Mouse (Mus musculus): ENCODE results near the gene Hrh2. TPM values are rescaled to one million over a fixed set of nuclear protein-coding genes. Genes with fewer than 3 reads are reported as not detected.

Gene Hrh2
- polyA plus RNA-seq, 1 experiment from 2014 or later, result 0.04 TPM

- peaks cover 5% of the 10 kb centered on the region; the same call in 1 of the 2 replicates for H3K27me3 ChIP-seq (ENCODE audit: control insufficient read depth, insufficient read depth, low read length)
- no peak overlapping the region for H3K4me2 ChIP-seq
- no peaks in the 10 kb centered on the region for H3K36me3 ChIP-seq (ENCODE audit: control insufficient read depth, insufficient read depth, low read length)
- WGBS (ENCODE audit: insufficient replicate concordance), result 50% methylated on average over 5 of the region's 5 CpGs
- no peak overlapping the region for H3K9ac ChIP-seq (ENCODE audit: low read depth, low read length)
- H3K4me3 ChIP-seq (ENCODE audit: low read depth, low read length), result no peak overlapping the region
- no peaks in the 10 kb centered on the region for H3K9me3 ChIP-seq (replicated peaks; ENCODE audit: control insufficient read depth, low read length)
- no peak for ATAC-seq (replicated peaks; ENCODE audit: insufficient number of reproducible peaks, low FRiP score, low TSS enrichment)
- no peaks in the 10 kb centered on the region for H3K4me1 ChIP-seq (ENCODE audit: control insufficient read depth, insufficient read depth, low read length)
- H3K27ac ChIP-seq (ENCODE audit: low read depth, low read length), result no peak overlapping the region
Observed at GRCm38 (mm10) chr13:54215266-54215665, 23.3 kb downstream of the Hrh2 start.

- no peak overlapping the region for H3K4me3 ChIP-seq (ENCODE audit: low read depth, low read length)
- no peaks in the 10 kb centered on the region for H3K9me3 ChIP-seq (replicated peaks; ENCODE audit: control insufficient read depth, low read length)
- no peak overlapping the region for H3K27ac ChIP-seq (ENCODE audit: low read depth, low read length)
- 40% methylated on average over 7 of the region's 7 CpGs for WGBS (ENCODE audit: insufficient replicate concordance)
- H3K4me2 ChIP-seq, result no peak overlapping the region
- no peak overlapping the region for H3K9ac ChIP-seq (ENCODE audit: low read depth, low read length)
- no peaks in the 10 kb centered on the region for H3K36me3 ChIP-seq (ENCODE audit: control insufficient read depth, insufficient read depth, low read length)
- peaks cover 5% of the 10 kb centered on the region; the same call in 1 of the 2 replicates for H3K27me3 ChIP-seq (ENCODE audit: control insufficient read depth, insufficient read depth, low read length)
- H3K4me1 ChIP-seq (ENCODE audit: control insufficient read depth, insufficient read depth, low read length), result no peaks in the 10 kb centered on the region
- ATAC-seq (replicated peaks; ENCODE audit: insufficient number of reproducible peaks, low FRiP score, low TSS enrichment), result no peak
Observed at GRCm38 (mm10) chr13:54215777-54216316, 23.9 kb downstream of the Hrh2 start.

- Histone ChIP-seq H3K9ac (ENCODE audit: low read depth, low read length) (no peak overlapping the region), H3K27me3 (ENCODE audit: control insufficient read depth, insufficient read depth, low read length) (peaks cover 3% of the 10 kb centered on the region; the same call in 1 of the 2 replicates), H3K9me3 (replicated peaks; ENCODE audit: control insufficient read depth, low read length) (no peaks in the 10 kb centered on the region), H3K4me3 (ENCODE audit: low read depth, low read length) (no peak overlapping the region), H3K4me1 (ENCODE audit: control insufficient read depth, insufficient read depth, low read length) (no peaks in the 10 kb centered on the region; the same call in 1 of the 2 replicates), H3K36me3 (ENCODE audit: control insufficient read depth, insufficient read depth, low read length) (no peaks in the 10 kb centered on the region), H3K27ac (ENCODE audit: low read depth, low read length) (no peak overlapping the region), H3K4me2 (no peak overlapping the region)
- no peak for ATAC-seq (replicated peaks; ENCODE audit: insufficient number of reproducible peaks, low FRiP score, low TSS enrichment)
- WGBS (ENCODE audit: insufficient replicate concordance), result 59% methylated on average over 1 of the region's 1 CpGs
Observed at GRCm38 (mm10) chr13:54218341-54218740, 26.4 kb downstream of the Hrh2 start.

GRCm38 (mm10) chr13:54221631-54222179 is 29.8 kb downstream of the Hrh2 start:
- Histone ChIP-seq H3K36me3 (ENCODE audit: control insufficient read depth, insufficient read depth, low read length) (no peaks in the 10 kb centered on the region), H3K4me3 (ENCODE audit: low read depth, low read length) (no peak overlapping the region), H3K4me1 (ENCODE audit: control insufficient read depth, insufficient read depth, low read length) (no peaks in the 10 kb centered on the region; the same call in 1 of the 2 replicates), H3K9ac (ENCODE audit: low read depth, low read length) (no peak overlapping the region), H3K27me3 (ENCODE audit: control insufficient read depth, insufficient read depth, low read length) (peaks cover 3% of the 10 kb centered on the region; the same call in 1 of the 2 replicates), H3K9me3 (replicated peaks; ENCODE audit: control insufficient read depth, low read length) (no peaks in the 10 kb centered on the region), H3K27ac (ENCODE audit: low read depth, low read length) (no peak overlapping the region), H3K4me2 (no peak overlapping the region)
- 60% methylated on average over 4 of the region's 4 CpGs for WGBS (ENCODE audit: insufficient replicate concordance)
- ATAC-seq (replicated peaks; ENCODE audit: insufficient number of reproducible peaks, low FRiP score, low TSS enrichment), result no peak

GRCm38 (mm10) chr13:54222921-54223769 is 31.2 kb downstream of the Hrh2 start:
- Histone ChIP-seq H3K36me3 (ENCODE audit: control insufficient read depth, insufficient read depth, low read length) (no peaks in the 10 kb centered on the region), H3K9me3 (replicated peaks; ENCODE audit: control insufficient read depth, low read length) (no peaks in the 10 kb centered on the region), H3K9ac (ENCODE audit: low read depth, low read length) (no peak overlapping the region), H3K27ac (ENCODE audit: low read depth, low read length) (no peak overlapping the region), H3K4me3 (ENCODE audit: low read depth, low read length) (no peak overlapping the region), H3K4me2 (no peak overlapping the region), H3K4me1 (ENCODE audit: control insufficient read depth, insufficient read depth, low read length) (no peaks in the 10 kb centered on the region; the same call in 1 of the 2 replicates), H3K27me3 (ENCODE audit: control insufficient read depth, insufficient read depth, low read length) (0 out of 2 replicates have a peak, but pooled peaks cover 3% of the 10 kb centered on the region)
- WGBS (ENCODE audit: insufficient replicate concordance), result 45% methylated on average over 13 of the region's 13 CpGs
- no peak for ATAC-seq (replicated peaks; ENCODE audit: insufficient number of reproducible peaks, low FRiP score, low TSS enrichment)

- WGBS (ENCODE audit: insufficient replicate concordance), result 17% methylated on average over 13 of the region's 13 CpGs
- Histone ChIP-seq H3K27ac (ENCODE audit: low read depth, low read length) (no peak overlapping the region), H3K27me3 (ENCODE audit: control insufficient read depth, insufficient read depth, low read length) (0 out of 2 replicates have a peak, but pooled peaks cover 3% of the 10 kb centered on the region), H3K4me3 (ENCODE audit: low read depth, low read length) (no peak overlapping the region), H3K36me3 (ENCODE audit: control insufficient read depth, insufficient read depth, low read length) (no peaks in the 10 kb centered on the region), H3K4me2 (peak overlapping the region; percentile 15; the same call in 1 of the 2 replicates), H3K4me1 (ENCODE audit: control insufficient read depth, insufficient read depth, low read length) (no peaks in the 10 kb centered on the region), H3K9ac (ENCODE audit: low read depth, low read length) (no peak overlapping the region), H3K9me3 (replicated peaks; ENCODE audit: control insufficient read depth, low read length) (no peaks in the 10 kb centered on the region)
- no peak for ATAC-seq (replicated peaks; ENCODE audit: insufficient number of reproducible peaks, low FRiP score, low TSS enrichment)
Observed at GRCm38 (mm10) chr13:54227916-54228483, 36.1 kb downstream of the Hrh2 start.

GRCm38 (mm10) chr13:54230081-54230480 is 38.2 kb downstream of the Hrh2 start:
- 82% methylated on average over 6 of the region's 6 CpGs for WGBS (ENCODE audit: insufficient replicate concordance)
- Histone ChIP-seq H3K9ac (ENCODE audit: low read depth, low read length) (no peak overlapping the region), H3K4me2 (no peak overlapping the region), H3K9me3 (replicated peaks; ENCODE audit: control insufficient read depth, low read length) (no peaks in the 10 kb centered on the region), H3K4me3 (ENCODE audit: low read depth, low read length) (no peak overlapping the region), H3K4me1 (ENCODE audit: control insufficient read depth, insufficient read depth, low read length) (no peaks in the 10 kb centered on the region), H3K27ac (ENCODE audit: low read depth, low read length) (no peak overlapping the region), H3K36me3 (ENCODE audit: control insufficient read depth, insufficient read depth, low read length) (no peaks in the 10 kb centered on the region), H3K27me3 (ENCODE audit: control insufficient read depth, insufficient read depth, low read length) (0 out of 2 replicates have a peak, but pooled peaks cover 3% of the 10 kb centered on the region)
- ATAC-seq (replicated peaks; ENCODE audit: insufficient number of reproducible peaks, low FRiP score, low TSS enrichment), result no peak

- no peak for ATAC-seq (replicated peaks; ENCODE audit: insufficient number of reproducible peaks, low FRiP score, low TSS enrichment)
- no peak overlapping the region for H3K4me2 ChIP-seq
- 0 out of 2 replicates have a peak, but pooled peaks cover 3% of the 10 kb centered on the region for H3K27me3 ChIP-seq (ENCODE audit: control insufficient read depth, insufficient read depth, low read length)
- WGBS (ENCODE audit: insufficient replicate concordance), result 56% methylated on average over 10 of the region's 10 CpGs
- no peaks in the 10 kb centered on the region for H3K9me3 ChIP-seq (replicated peaks; ENCODE audit: control insufficient read depth, low read length)
- H3K4me1 ChIP-seq (ENCODE audit: control insufficient read depth, insufficient read depth, low read length), result no peaks in the 10 kb centered on the region
- no peak overlapping the region for H3K4me3 ChIP-seq (ENCODE audit: low read depth, low read length)
- no peak overlapping the region for H3K9ac ChIP-seq (ENCODE audit: low read depth, low read length)
- no peak overlapping the region for H3K27ac ChIP-seq (ENCODE audit: low read depth, low read length)
- no peaks in the 10 kb centered on the region for H3K36me3 ChIP-seq (ENCODE audit: control insufficient read depth, insufficient read depth, low read length)
Observed at GRCm38 (mm10) chr13:54231868-54232267, 39.9 kb downstream of the Hrh2 start.
